10 mouse cellular contexts compared by ENCODE assay signal in genomic region chr17:24669214-24669544, GRCm38 (mm10). TPM values are rescaled to one million over a fixed set of nuclear protein-coding genes. Genes with fewer than 3 reads are reported as not detected.
DNase-seq lines count a peak whose midpoint lies in the region; ATAC-seq and TF ChIP-seq lines count a peak whose summit lies in the region.
"Not testable (repeated sequence)": the region's sequence is repeated elsewhere in the genome, so short reads cannot be mapped to it uniquely, and the experiment has no call there.
"Had no signal": no experiment of that assay in that cellular context is flagged by ENCODE, and none has a peak within 500 bp of the region (broad histone marks: within the 10 kb centered on the region; RNA-seq: fewer than 3 reads in every experiment).

No protein-coding gene starts in this region.

- DNase-seq in gastrocnemius, adult 2 months; kidney, postnatal 0 days (ENCODE audit: low spot score); liver, embryonic 14.5 days (ENCODE audit: low read depth in 3 of 3, low spot score in 3 of 3): not testable (repeated sequence)

- intact Hi-C loops in gastrocnemius, adult 2 months (cut with DNase I), result loop anchor here (5.0 to 10.0 kb wide), 2 partner anchors 54 to 127 kb away; no protein-coding TSS in a partner anchor

- H3K27me3 ChIP-seq in E14TG2a.4 (ENCODE audit: insufficient read depth, low read length); embryonic facial prominence, embryonic 13.5 days; hindbrain, embryonic 13.5 days; kidney, postnatal 0 days (ENCODE audit: insufficient read depth, low read length); liver, embryonic 14.5 days (ENCODE audit: control insufficient read depth, insufficient read depth, low read length); midbrain, embryonic 12.5 days: not testable (repeated sequence)

- peaks cover 59% of the 10 kb centered on the region for H3K4me1 ChIP-seq in E14TG2a.4 (replicated peaks; ENCODE audit: low read depth, low read length)
- peaks cover 30% of the 10 kb centered on the region for H3K4me1 ChIP-seq in embryonic facial prominence, embryonic 13.5 days
- H3K4me1 ChIP-seq in hindbrain, embryonic 13.5 days (replicated peaks), result peaks cover 37% of the 10 kb centered on the region
- H3K4me1 ChIP-seq in kidney, postnatal 0 days (replicated peaks; ENCODE audit: insufficient read depth, low read length), result peaks cover 21% of the 10 kb centered on the region
- peaks cover 21 to 28% of the 10 kb centered on the region in 2 experiments for H3K4me1 ChIP-seq in liver, embryonic 14.5 days (replicated peaks; ENCODE audit: control insufficient read depth in 2 of 2, insufficient read depth in 2 of 2, low read length in 1 of 2)
- H3K4me1 ChIP-seq in midbrain, embryonic 12.5 days, result peaks cover 31% of the 10 kb centered on the region
- peaks cover 19% of the 10 kb centered on the region for H3K4me1 ChIP-seq in olfactory bulb, adult 2 months (ENCODE audit: control insufficient read depth, insufficient read depth, low read length)

- peak overlapping the region; percentile 84 for H3K4me2 ChIP-seq in embryonic facial prominence, embryonic 13.5 days
- H3K4me2 ChIP-seq in hindbrain, embryonic 13.5 days, result peak overlapping the region; percentile 87
- H3K4me2 ChIP-seq in kidney, postnatal 0 days (ENCODE audit: low read length), result peak overlapping the region; percentile 74
- H3K4me2 ChIP-seq in liver, embryonic 14.5 days (ENCODE audit: low read depth), result peak overlapping the region; percentile 96
- H3K4me2 ChIP-seq in midbrain, embryonic 12.5 days (replicated peaks), result peak overlapping the region; percentile 86

- peak; percentile 1; the same call in 1 of the 2 replicates for ATAC-seq in embryonic facial prominence, embryonic 13.5 days (ENCODE audit: insufficient number of reproducible peaks, insufficient read depth, low FRiP score, low TSS enrichment, low read depth)
- peak; percentile 52 for ATAC-seq in hindbrain, embryonic 13.5 days (ENCODE audit: low FRiP score)
- ATAC-seq in kidney, postnatal 0 days (replicated peaks; ENCODE audit: low FRiP score, low read depth), result not testable (repeated sequence)
- ATAC-seq in liver, embryonic 14.5 days (ENCODE audit: insufficient read depth), result peak; percentile 19
- peak; percentile 55 for ATAC-seq in midbrain, embryonic 12.5 days (ENCODE audit: low FRiP score, low read depth)

- H3K27ac ChIP-seq in embryonic facial prominence, embryonic 13.5 days, result peak overlapping the region; percentile 81
- peak overlapping the region; percentile 96 for H3K27ac ChIP-seq in gastrocnemius, adult 2 months
- peak overlapping the region; percentile 92 for H3K27ac ChIP-seq in hindbrain, embryonic 13.5 days
- H3K27ac ChIP-seq in kidney, postnatal 0 days, result peak overlapping the region; percentile 89
- H3K27ac ChIP-seq in liver, embryonic 14.5 days, result peak overlapping the region; percentile 65
- peak overlapping the region; percentile 68 for H3K27ac ChIP-seq in midbrain, embryonic 12.5 days (replicated peaks)
- H3K27ac ChIP-seq in olfactory bulb, adult 2 months (ENCODE audit: insufficient read depth, low read depth, low read length), result peak overlapping the region; percentile 43

- peak overlapping the region; percentile 94 for H3K4me3 ChIP-seq in E14TG2a.4 (replicated peaks; ENCODE audit: low read length)
- H3K4me3 ChIP-seq in embryonic facial prominence, embryonic 13.5 days, result peak overlapping the region; percentile 98
- H3K4me3 ChIP-seq in gastrocnemius, adult 2 months, result peak overlapping the region; percentile 100
- peak overlapping the region; percentile 98 for H3K4me3 ChIP-seq in hindbrain, embryonic 13.5 days
- peak overlapping the region; percentile 98 for H3K4me3 ChIP-seq in kidney, postnatal 0 days (replicated peaks; ENCODE audit: low read depth, low read length)
- H3K4me3 ChIP-seq in liver, embryonic 14.5 days (ENCODE audit: insufficient read depth in 1 of 2, low read depth in 2 of 2, low read length in 2 of 2), result peak overlapping the region; percentile 78 to 87
- H3K4me3 ChIP-seq in midbrain, embryonic 12.5 days, result peak overlapping the region; percentile 98
- H3K4me3 ChIP-seq in olfactory bulb, adult 2 months (ENCODE audit: insufficient read depth, low read depth, low read length), result peak overlapping the region; percentile 81

- H3K36me3 ChIP-seq in E14TG2a.4 (ENCODE audit: insufficient read depth, low read length), result peaks cover 19% of the 10 kb centered on the region
- not testable (repeated sequence) for H3K36me3 ChIP-seq in embryonic facial prominence, embryonic 13.5 days; hindbrain, embryonic 13.5 days; kidney, postnatal 0 days (ENCODE audit: insufficient read depth, low read length); liver, embryonic 14.5 days (replicated peaks; ENCODE audit: control insufficient read depth, insufficient read depth, low read depth); midbrain, embryonic 12.5 days

- TF ChIP-seq CTCF in E14TG2a.4 (conservative IDR thresholded peaks at IDR 0.05; ENCODE audit: low read length); gastrocnemius, adult 2 months (IDR thresholded peaks at IDR 0.05); kidney, postnatal 0 days (IDR thresholded peaks at IDR 0.05; ENCODE audit: low read depth); liver, embryonic 14.5 days (IDR thresholded peaks at IDR 0.05; ENCODE audit: low read depth); olfactory bulb, adult 2 months (IDR thresholded peaks at IDR 0.05; ENCODE audit: insufficient read depth, low read depth, low read length): not testable (repeated sequence)

- not testable (repeated sequence) for TF ChIP-seq EP300 in liver, embryonic 14.5 days (IDR thresholded peaks at IDR 0.05; ENCODE audit: low read depth)

- H3K9me3 ChIP-seq in E14TG2a.4 (ENCODE audit: low read length); embryonic facial prominence, embryonic 13.5 days; hindbrain, embryonic 13.5 days; kidney, postnatal 0 days (replicated peaks; ENCODE audit: low read length); liver, embryonic 14.5 days (ENCODE audit: control insufficient read depth, low read length); midbrain, embryonic 12.5 days: not testable (repeated sequence)

- TF ChIP-seq POLR2A in olfactory bulb, adult 2 months (IDR thresholded peaks at IDR 0.05; ENCODE audit: insufficient read depth, low read depth, low read length), result not testable (repeated sequence)

- peak overlapping the region; percentile 99 for H3K9ac ChIP-seq in embryonic facial prominence, embryonic 13.5 days
- peak overlapping the region; percentile 99 for H3K9ac ChIP-seq in hindbrain, embryonic 13.5 days
- H3K9ac ChIP-seq in kidney, postnatal 0 days (ENCODE audit: low read depth, low read length), result peak overlapping the region; percentile 93; the same call in 1 of the 2 replicates
- H3K9ac ChIP-seq in liver, embryonic 14.5 days (replicated peaks), result peak overlapping the region; percentile 70
- H3K9ac ChIP-seq in midbrain, embryonic 12.5 days (replicated peaks), result peak overlapping the region; percentile 96

- 9% methylated on average over 15 of the region's 15 CpGs for WGBS in embryonic facial prominence, embryonic 13.5 days
- 8% methylated on average over 15 of the region's 15 CpGs for WGBS in hindbrain, embryonic 13.5 days
- 10% methylated on average over 15 of the region's 15 CpGs for WGBS in kidney, postnatal 0 days
- 6% methylated on average over 15 of the region's 15 CpGs for WGBS in liver, embryonic 14.5 days (ENCODE audit: insufficient replicate concordance)
- 12% methylated on average over 15 of the region's 15 CpGs for WGBS in midbrain, embryonic 12.5 days
- 9% methylated on average over 15 of the region's 15 CpGs for WGBS in olfactory bulb, adult 2 months

RNA-seq across cellular contexts. Expression of gene Zfp598, which starts 0.3 kb away (rescaled TPM):
- 21.4 and 22.1 TPM in 2 replicates for polyA plus RNA-seq in embryonic facial prominence, embryonic 13.5 days (2015; fragmentation: Nextera tagmentation; extraction: Ambion mirVana)
- 10 to 100 TPM; 22.1 to 24.5 TPM for total RNA-seq in gastrocnemius, adult 2 months (2021)
- 17.7 and 17.8 TPM in 2 replicates for polyA plus RNA-seq in hindbrain, embryonic 13.5 days (2015; fragmentation: Nextera tagmentation; extraction: Ambion mirVana)
- polyA plus RNA-seq in kidney, postnatal 0 days (2015; fragmentation: Nextera tagmentation; extraction: Ambion mirVana), result 17.5 and 18.1 TPM in 2 replicates
- polyA plus RNA-seq in liver, embryonic 14.5 days (2012; rRNA removed), result 21.3 and 23.8 TPM in 2 replicates
- polyA plus RNA-seq in liver, embryonic 14.5 days (2014; fragmentation: Nextera tagmentation; extraction: Ambion mirVana), result 10.7 and 14.5 TPM in 2 replicates
- polyA plus RNA-seq in midbrain, embryonic 12.5 days (2016; fragmentation: Nextera tagmentation; extraction: Ambion mirVana), result 23.5 and 25.0 TPM in 2 replicates
- not detected in 2 replicates for polyA plus RNA-seq in olfactory bulb, adult 2 months (2012; ENCODE audit: insufficient read depth, insufficient read length, low replicate concordance, missing spikeins)

RNA-seq across cellular contexts. Expression of gene Npw, which starts 10.9 kb away (rescaled TPM):
- polyA plus RNA-seq in embryonic facial prominence, embryonic 13.5 days (2015; fragmentation: Nextera tagmentation; extraction: Ambion mirVana), result 0.74 and 1.2 TPM in 2 replicates
- total RNA-seq in gastrocnemius, adult 2 months (2021), result not detected
- polyA plus RNA-seq in hindbrain, embryonic 13.5 days (2015; fragmentation: Nextera tagmentation; extraction: Ambion mirVana), result not detected in 2 replicates
- 0.32 and 0.38 TPM in 2 replicates for polyA plus RNA-seq in kidney, postnatal 0 days (2015; fragmentation: Nextera tagmentation; extraction: Ambion mirVana)
- 0.27 TPM in 1 of 2 replicates, not detected in the other for polyA plus RNA-seq in liver, embryonic 14.5 days (2012; rRNA removed)
- polyA plus RNA-seq in liver, embryonic 14.5 days (2014; fragmentation: Nextera tagmentation; extraction: Ambion mirVana), result 0.29 TPM in 1 of 2 replicates, not detected in the other
- not detected in 2 replicates for polyA plus RNA-seq in midbrain, embryonic 12.5 days (2016; fragmentation: Nextera tagmentation; extraction: Ambion mirVana)
- not detected in 2 replicates for polyA plus RNA-seq in olfactory bulb, adult 2 months (2012; ENCODE audit: insufficient read depth, insufficient read length, low replicate concordance, missing spikeins)
- total RNA-seq: adrenal gland, postnatal 10 days; heart, adult 18-20 months had no signal

RNA-seq across cellular contexts. Expression of gene Slc9a3r2, which starts 19.1 kb away (rescaled TPM):
- polyA plus RNA-seq in embryonic facial prominence, embryonic 13.5 days (2015; fragmentation: Nextera tagmentation; extraction: Ambion mirVana), result 50.2 and 50.4 TPM in 2 replicates
- total RNA-seq in gastrocnemius, adult 2 months (2021), result 10 to 100 TPM; 27.8 to 52.9 TPM
- polyA plus RNA-seq in hindbrain, embryonic 13.5 days (2015; fragmentation: Nextera tagmentation; extraction: Ambion mirVana), result 32.7 and 34.3 TPM in 2 replicates
- polyA plus RNA-seq in kidney, postnatal 0 days (2015; fragmentation: Nextera tagmentation; extraction: Ambion mirVana), result 141 and 145 TPM in 2 replicates
- 5.5 and 5.7 TPM in 2 replicates for polyA plus RNA-seq in liver, embryonic 14.5 days (2012; rRNA removed)
- polyA plus RNA-seq in liver, embryonic 14.5 days (2014; fragmentation: Nextera tagmentation; extraction: Ambion mirVana), result 8.1 and 9.9 TPM in 2 replicates
- 26.4 and 33.8 TPM in 2 replicates for polyA plus RNA-seq in midbrain, embryonic 12.5 days (2016; fragmentation: Nextera tagmentation; extraction: Ambion mirVana)
- polyA plus RNA-seq in olfactory bulb, adult 2 months (2012; ENCODE audit: insufficient read depth, insufficient read length, low replicate concordance, missing spikeins), result not detected in 2 replicates

RNA-seq across cellular contexts. Expression of gene Syngr3, which starts 20.6 kb away (rescaled TPM):
- 4.6 and 4.9 TPM in 2 replicates for polyA plus RNA-seq in embryonic facial prominence, embryonic 13.5 days (2015; fragmentation: Nextera tagmentation; extraction: Ambion mirVana)
- not detected for total RNA-seq in gastrocnemius, adult 2 months (2021)
- 114 and 115 TPM in 2 replicates for polyA plus RNA-seq in hindbrain, embryonic 13.5 days (2015; fragmentation: Nextera tagmentation; extraction: Ambion mirVana)
- 1.4 and 1.7 TPM in 2 replicates for polyA plus RNA-seq in kidney, postnatal 0 days (2015; fragmentation: Nextera tagmentation; extraction: Ambion mirVana)
- 0.06 and 0.14 TPM in 2 replicates for polyA plus RNA-seq in liver, embryonic 14.5 days (2012; rRNA removed)
- polyA plus RNA-seq in liver, embryonic 14.5 days (2014; fragmentation: Nextera tagmentation; extraction: Ambion mirVana), result 0.08 TPM in 1 of 2 replicates, not detected in the other
- polyA plus RNA-seq in midbrain, embryonic 12.5 days (2016; fragmentation: Nextera tagmentation; extraction: Ambion mirVana), result 27.6 and 31.7 TPM in 2 replicates
- not detected in 2 replicates for polyA plus RNA-seq in olfactory bulb, adult 2 months (2012; ENCODE audit: insufficient read depth, insufficient read length, low replicate concordance, missing spikeins)

RNA-seq across cellular contexts. Expression of gene Gfer, which starts 26.8 kb away (rescaled TPM):
- polyA plus RNA-seq in embryonic facial prominence, embryonic 13.5 days (2015; fragmentation: Nextera tagmentation; extraction: Ambion mirVana), result 43.8 and 49.0 TPM in 2 replicates
- 10 to 100 TPM; 32.8 to 37.5 TPM for total RNA-seq in gastrocnemius, adult 2 months (2021)
- polyA plus RNA-seq in hindbrain, embryonic 13.5 days (2015; fragmentation: Nextera tagmentation; extraction: Ambion mirVana), result 38.7 and 38.9 TPM in 2 replicates
- 43.3 and 47.6 TPM in 2 replicates for polyA plus RNA-seq in kidney, postnatal 0 days (2015; fragmentation: Nextera tagmentation; extraction: Ambion mirVana)
- 13.9 and 19.5 TPM in 2 replicates for polyA plus RNA-seq in liver, embryonic 14.5 days (2012; rRNA removed)
- 30.2 and 32.3 TPM in 2 replicates for polyA plus RNA-seq in liver, embryonic 14.5 days (2014; fragmentation: Nextera tagmentation; extraction: Ambion mirVana)
- polyA plus RNA-seq in midbrain, embryonic 12.5 days (2016; fragmentation: Nextera tagmentation; extraction: Ambion mirVana), result 43.9 and 48.4 TPM in 2 replicates
- polyA plus RNA-seq in olfactory bulb, adult 2 months (2012; ENCODE audit: insufficient read depth, insufficient read length, low replicate concordance, missing spikeins), result not detected in 2 replicates

Comparison
In these comparisons a context has a peak if more than half of its experiments do, and no peak if none do; other contexts are left out.
1. H3K27ac ChIP-seq: peak in every context shown above with its lines; median percentile 96 in gastrocnemius, adult 2 months; 92 in hindbrain, embryonic 13.5 days; 89 in kidney, postnatal 0 days; 81 in embryonic facial prominence, embryonic 13.5 days; 68 in midbrain, embryonic 12.5 days; 65 in liver, embryonic 14.5 days; 43 in olfactory bulb, adult 2 months.
2. RNA of gene Zfp598, which starts 0.3 kb away (polyA plus RNA-seq): 10.7 to 23.8 TPM in liver, embryonic 14.5 days, 23.5 to 25.0 TPM in midbrain, embryonic 12.5 days, 21.4 to 22.1 TPM in embryonic facial prominence, embryonic 13.5 days, 17.5 to 18.1 TPM in kidney, postnatal 0 days and 17.7 to 17.8 TPM in hindbrain, embryonic 13.5 days; not detected in olfactory bulb, adult 2 months; every median in the first group is over 10 times any median in the second.
3. Peak in every context shown above with its lines, with median percentiles within 50 percentile points of each other: H3K4me3 ChIP-seq, H3K4me2 ChIP-seq and H3K9ac ChIP-seq.